Mouse (Mus musculus) forebrain, embryonic 10.5 days (tissue): Measurements from ENCODE around the gene R3hdm2. TPM values are rescaled to one million over a fixed set of nuclear protein-coding genes. Genes with fewer than 3 reads are reported as not detected.

Source experiments
- DNase-seq: peaks from one replicate; pipeline ENCODE4 v3.0.0-alpha.2; 2017; ENCODE audit warnings: low spot score; ENCODE audit errors: extremely low spot score
- H3K27ac ChIP-seq: fragments of 300-500 bp; sonication (generic); 2 replicates; pipeline ENCODE4 v1.5.1; 2016; ENCODE audit warnings: mild to moderate bottlenecking
- H3K27me3 ChIP-seq: fragments of 300-500 bp; sonication (generic); 2 replicates; pipeline ENCODE4 v1.6.1; 2016; ENCODE audit warnings: mild to moderate bottlenecking; ENCODE audit not compliant: poor library complexity, severe bottlenecking
- H3K36me3 ChIP-seq: fragments of 300-500 bp; sonication (generic); replicated peaks from 2 replicates; pipeline ENCODE4 v1.6.1; 2016; ENCODE audit warnings: mild to moderate bottlenecking, moderate library complexity
- H3K4me1 ChIP-seq: fragments of 300-500 bp; sonication (generic); 2 replicates; pipeline ENCODE4 v1.6.1; 2016
- H3K4me3 ChIP-seq: fragments of 300-500 bp; sonication (generic); 2 replicates; pipeline ENCODE4 v1.5.1; 2016; ENCODE audit warnings: mild to moderate bottlenecking, moderate library complexity
- H3K9me3 ChIP-seq: fragments of 300-500 bp; sonication (generic); 2 replicates; pipeline ENCODE4 v1.6.1; 2016; ENCODE audit warnings: mild to moderate bottlenecking, moderate library complexity
- WGBS: fragments of 180-500 bp; shearing (Covaris S2); methylation state at CpG from one replicate; pipeline ENCODE4 v1.1.7; 2016; 5-methylcytosine and 5-hydroxymethylcytosine counted together
- polyA plus RNA-seq: library from polyadenylated mRNA; unstranded; fragments of >200 nt; fragmentation: Nextera tagmentation; extraction: Ambion mirVana; gene quantifications from 2 replicates; pipeline ENCODE4 v1.2.1, GENCODE M21; 2016

The R3hdm2 gene
- polyA plus RNA-seq, 1 experiment from 2014 or later: 27.2 TPM

DNA sequence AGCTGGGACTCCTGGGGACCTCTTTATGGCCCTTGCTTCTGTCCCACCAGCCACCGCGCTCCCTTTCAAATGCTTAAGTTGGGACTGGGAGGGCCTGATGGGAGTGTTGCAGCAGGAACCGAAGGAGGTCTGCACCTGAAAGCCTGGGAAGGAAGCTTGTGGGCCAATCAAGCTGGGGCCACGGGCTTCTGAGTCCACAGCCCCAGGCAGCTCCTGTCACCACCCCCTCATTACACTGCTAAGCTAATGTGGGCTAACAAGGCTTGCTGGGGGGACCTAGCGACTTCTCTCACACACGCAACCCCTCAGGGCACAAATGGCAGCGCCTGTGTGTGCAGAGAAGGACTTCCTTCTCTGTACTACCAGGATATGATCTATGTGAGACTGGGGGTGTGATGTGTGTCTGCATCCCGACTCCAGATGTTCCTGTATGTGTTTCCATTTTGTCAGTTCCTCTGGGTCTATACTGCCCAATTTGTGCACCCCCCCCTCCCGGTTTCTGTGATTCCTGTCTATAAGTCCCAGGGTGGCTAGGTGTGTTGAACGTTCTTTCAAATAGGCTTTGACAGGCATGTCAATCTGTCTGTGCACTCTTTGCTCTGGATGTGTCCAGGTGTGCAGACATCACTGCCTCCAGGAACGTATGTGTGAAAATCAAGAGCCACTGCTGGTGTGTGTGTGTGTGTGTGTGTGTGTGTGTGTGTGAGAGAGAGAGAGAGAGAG lies 130.9 kb downstream of the R3hdm2 start:
- H3K27me3 ChIP-seq: peaks cover 100% of the 10 kb centered on the region
- H3K36me3 ChIP-seq: no peaks in the 10 kb centered on the region
- peak; percentile 42 for DNase-seq
- H3K9me3 ChIP-seq: no peaks in the 10 kb centered on the region
- H3K4me1 ChIP-seq: peaks cover 86% of the 10 kb centered on the region
- H3K4me3 ChIP-seq: peak overlapping the region; percentile 56
- 5% methylated on average over 11 of the region's 11 CpGs for WGBS
- H3K27ac ChIP-seq: peak overlapping the region; percentile 83

GRCm38 (mm10) chr10:127511634-127512306 lies 131.6 kb downstream of the R3hdm2 start:
- DNase-seq: peak; percentile 66
- Histone ChIP-seq H3K36me3 (no peaks in the 10 kb centered on the region; the same call in 1 of the 2 replicates), H3K4me1 (peaks cover 93% of the 10 kb centered on the region), H3K27ac (peak overlapping the region; percentile 83), H3K27me3 (peaks cover 100% of the 10 kb centered on the region), H3K9me3 (no peaks in the 10 kb centered on the region), H3K4me3 (peak overlapping the region; percentile 56)
- under 1% methylated on average over 46 of the region's 46 CpGs for WGBS

DNA sequence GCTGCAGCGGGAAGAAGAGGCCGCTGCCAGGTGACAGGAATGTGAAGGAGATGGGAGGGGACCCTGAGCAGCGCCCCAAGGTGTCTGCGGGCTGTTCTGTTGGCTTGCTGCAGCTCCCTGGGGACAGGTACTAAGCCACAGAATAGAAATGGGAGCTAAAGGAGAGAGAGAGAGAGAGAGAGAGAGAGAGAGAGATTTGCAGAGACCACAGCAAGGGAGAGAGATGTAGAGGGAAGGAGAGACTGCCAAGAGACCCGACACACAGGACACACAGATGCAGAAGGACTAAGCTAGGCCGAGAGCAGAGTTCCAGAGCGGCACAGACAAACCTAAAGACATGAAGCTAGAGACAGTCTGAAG lies 132.2 kb downstream of the R3hdm2 start:
- Histone ChIP-seq H3K27ac (peak overlapping the region; percentile 83), H3K4me3 (peak overlapping the region; percentile 56), H3K27me3 (peaks cover 100% of the 10 kb centered on the region), H3K36me3 (peaks cover 4% of the 10 kb centered on the region), H3K9me3 (no peaks in the 10 kb centered on the region), H3K4me1 (peaks cover 98% of the 10 kb centered on the region)
- WGBS: 3% methylated on average over 7 of the region's 7 CpGs
- no peak for DNase-seq

GRCm38 (mm10) chr10:127512813-127513212 lies 132.7 kb downstream of the R3hdm2 start:
- Histone ChIP-seq H3K27me3 (peaks cover 100% of the 10 kb centered on the region), H3K9me3 (no peaks in the 10 kb centered on the region), H3K4me1 (peaks cover 100% of the 10 kb centered on the region), H3K27ac (peak overlapping the region; percentile 83), H3K36me3 (peaks cover 10% of the 10 kb centered on the region), H3K4me3 (peak overlapping the region; percentile 56)
- under 1% methylated on average over 27 of the region's 27 CpGs for WGBS
- DNase-seq: peak; percentile 95

GRCm38 (mm10) chr10:127513501-127514091 lies 133.5 kb downstream of the R3hdm2 start:
- Histone ChIP-seq H3K9me3 (no peaks in the 10 kb centered on the region; the same call in 1 of the 2 replicates), H3K4me3 (peak overlapping the region; percentile 56), H3K36me3 (peaks cover 17% of the 10 kb centered on the region), H3K4me1 (peaks cover 95% of the 10 kb centered on the region), H3K27ac (peak overlapping the region; percentile 83), H3K27me3 (peaks cover 100% of the 10 kb centered on the region)
- WGBS: under 1% methylated on average over 16 of the region's 16 CpGs
- peak; percentile 65 for DNase-seq

- Histone ChIP-seq H3K36me3 (peaks cover 24% of the 10 kb centered on the region), H3K9me3 (peaks cover 4% of the 10 kb centered on the region; the same call in 1 of the 2 replicates), H3K4me1 (peaks cover 89% of the 10 kb centered on the region), H3K4me3 (peak overlapping the region; percentile 56), H3K27ac (peak overlapping the region; percentile 83), H3K27me3 (peaks cover 100% of the 10 kb centered on the region)
- WGBS: 7% methylated on average over 13 of the region's 13 CpGs
- peak; percentile 21 for DNase-seq
Measured at GRCm38 (mm10) chr10:127514111-127514698, 134.1 kb downstream of the R3hdm2 start.

- H3K36me3 ChIP-seq: peaks cover 29% of the 10 kb centered on the region
- peak within 1 kb of the TSS; percentile 83 for H3K27ac ChIP-seq
- H3K9me3 ChIP-seq: peaks cover 9% of the 10 kb centered on the region; the same call in 1 of the 2 replicates
- H3K27me3 ChIP-seq: peaks cover 100% of the 10 kb centered on the region
- peak within 1 kb of the TSS; percentile 56 for H3K4me3 ChIP-seq
- WGBS: 3% methylated on average over 6 of the region's 6 CpGs
- H3K4me1 ChIP-seq: peaks cover 83% of the 10 kb centered on the region
- DNase-seq: peak; percentile 15
Measured at GRCm38 (mm10) chr10:127514764-127515163, 134.6 kb downstream of the R3hdm2 start, which contains the start of gene Ndufa4l2. Ndufa4l2 (plus strand) TSS chr10:127514967.

DNA sequence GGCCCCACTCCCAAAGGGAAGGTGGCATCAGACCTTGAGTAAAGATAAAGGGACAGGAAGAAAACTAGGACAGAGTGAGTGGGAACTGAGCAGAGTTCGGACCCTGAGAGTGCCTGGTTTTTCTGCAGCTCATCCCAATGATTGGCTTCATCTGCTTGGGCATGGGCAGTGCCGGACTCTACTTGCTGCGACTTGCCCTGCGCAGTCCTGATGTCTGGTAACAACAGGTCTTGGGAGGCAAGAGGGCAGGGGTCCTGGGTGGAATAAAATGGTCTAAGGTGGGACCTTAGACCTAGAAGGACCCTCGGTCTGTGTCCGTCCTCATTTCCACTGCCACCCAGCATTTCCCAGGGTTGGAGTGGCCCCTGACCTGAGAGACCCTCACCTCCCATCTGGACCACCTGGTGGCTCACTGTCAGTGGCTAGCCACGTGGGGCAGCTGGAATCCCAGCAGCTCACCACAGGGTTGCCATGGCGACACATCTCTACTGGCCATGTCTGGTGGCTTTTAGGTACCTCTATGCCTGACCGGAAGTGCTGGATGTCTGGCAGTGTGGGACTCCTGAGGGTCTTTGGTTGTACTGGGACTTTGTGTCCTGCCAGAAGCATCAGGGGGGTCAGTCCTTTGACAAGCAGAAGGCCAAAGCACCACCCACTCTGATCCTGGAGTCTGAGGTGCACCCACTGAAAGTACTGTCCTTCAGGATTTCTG lies 135.3 kb downstream of the R3hdm2 start:
- H3K27ac ChIP-seq: peak overlapping the region; percentile 83
- H3K9me3 ChIP-seq: peaks cover 11% of the 10 kb centered on the region; the same call in 1 of the 2 replicates
- peaks cover 83% of the 10 kb centered on the region for H3K4me1 ChIP-seq
- H3K36me3 ChIP-seq: peaks cover 36% of the 10 kb centered on the region
- H3K27me3 ChIP-seq: peaks cover 100% of the 10 kb centered on the region
- no peak for DNase-seq
- 26% methylated on average over 9 of the region's 9 CpGs for WGBS
- H3K4me3 ChIP-seq: peak overlapping the region; percentile 40

GRCm38 (mm10) chr10:127515983-127516459 lies 135.9 kb downstream of the R3hdm2 start:
- DNase-seq: no peak
- Histone ChIP-seq H3K4me1 (peaks cover 83% of the 10 kb centered on the region), H3K4me3 (peak overlapping the region; percentile 40), H3K27me3 (peaks cover 100% of the 10 kb centered on the region), H3K36me3 (peaks cover 41% of the 10 kb centered on the region), H3K9me3 (peaks cover 11% of the 10 kb centered on the region; the same call in 1 of the 2 replicates), H3K27ac (peak overlapping the region; percentile 78)
- WGBS: 10% methylated on average over 8 of the region's 8 CpGs

DNA sequence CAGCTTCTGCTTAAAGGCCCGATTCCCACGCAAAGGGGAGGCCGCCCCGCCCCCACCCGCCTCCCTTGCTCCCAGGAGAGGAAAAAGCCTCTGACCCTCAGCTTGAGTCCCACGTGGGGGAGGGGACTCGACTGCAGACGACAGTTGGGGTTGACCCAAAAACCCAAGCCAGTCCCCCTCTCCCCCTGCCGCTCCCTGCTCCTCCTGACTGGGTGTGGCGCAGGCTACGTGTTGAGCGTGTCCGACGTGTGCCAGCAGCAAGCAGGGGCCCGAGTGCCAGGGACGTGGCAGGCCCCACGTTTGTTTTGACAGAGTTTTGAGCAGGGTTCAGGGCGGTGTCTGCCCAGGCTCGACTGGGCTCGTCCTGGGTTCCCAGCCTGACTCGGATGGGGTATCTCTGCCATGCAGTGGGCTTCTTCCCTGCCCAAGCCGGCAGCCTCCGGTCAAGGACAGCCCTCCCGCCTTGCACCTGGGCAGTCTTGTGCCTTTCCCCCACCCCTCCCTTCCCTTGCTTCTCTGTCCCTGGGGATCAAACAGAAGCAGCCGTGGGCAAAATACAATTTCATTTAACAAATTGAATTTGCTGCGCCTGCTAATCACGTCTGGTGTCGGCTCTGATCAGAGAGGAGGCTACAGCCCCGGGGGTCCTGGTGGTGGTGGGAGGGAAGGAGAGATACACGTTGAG lies 136.6 kb downstream of the R3hdm2 start:
- 6% methylated on average over 30 of the region's 30 CpGs for WGBS
- H3K4me3 ChIP-seq: peak overlapping the region; percentile 40
- peak overlapping the region; percentile 78 for H3K27ac ChIP-seq
- peaks cover 83% of the 10 kb centered on the region for H3K4me1 ChIP-seq
- peaks cover 41% of the 10 kb centered on the region for H3K36me3 ChIP-seq
- peak; percentile 53 for DNase-seq
- H3K27me3 ChIP-seq: peaks cover 93% of the 10 kb centered on the region
- peaks cover 11% of the 10 kb centered on the region; the same call in 1 of the 2 replicates for H3K9me3 ChIP-seq

GRCm38 (mm10) chr10:127517941-127518340 lies 137.8 kb downstream of the R3hdm2 start:
- H3K9me3 ChIP-seq: peaks cover 11% of the 10 kb centered on the region; the same call in 1 of the 2 replicates
- H3K36me3 ChIP-seq: peaks cover 41% of the 10 kb centered on the region
- peaks cover 85% of the 10 kb centered on the region for H3K27me3 ChIP-seq
- H3K27ac ChIP-seq: no peak overlapping the region
- 94% methylated on average over 22 of the region's 22 CpGs for WGBS
- H3K4me3 ChIP-seq: no peak overlapping the region
- H3K4me1 ChIP-seq: peaks cover 79% of the 10 kb centered on the region
- DNase-seq: no peak
